Mouse (Mus musculus) bone marrow macrophage, adult 2 months (primary cell): Measurements from ENCODE around the gene Hnf4a.

Source experiments
- CTCF ChIP-seq: IDR thresholded peaks from 2 replicates; pipeline ENCODE4 v1.5.1; 2012; ENCODE audit warnings: low read depth, mild to moderate bottlenecking, low read length, moderate library complexity
- POLR2A ChIP-seq: IDR thresholded peaks from 2 replicates; pipeline ENCODE4 v1.6.1; 2012; ENCODE audit warnings: mild to moderate bottlenecking, low read depth, low read length, borderline replicate concordance

- TF ChIP-seq CTCF (no peak), POLR2A (no peak)
Measured at GRCm38 (mm10) chr2:163554996-163555395, 48.4 kb downstream of the Hnf4a start.
